Mouse (Mus musculus) spleen, adult 2 months (tissue): ENCODE results near the gene Tfb2m.

Experiments used
- CTCF ChIP-seq: fragments of 200-500 bp; IDR thresholded peaks from 2 replicates; pipeline ENCODE4 v1.5.1; 2011; ENCODE audit warnings: mild to moderate bottlenecking, inconsistent platforms; ENCODE audit not compliant: insufficient read depth, insufficient read length, insufficient replicate concordance; ENCODE audit errors: extremely low read depth
- POLR2A ChIP-seq: fragments of 200-500 bp; IDR thresholded peaks from 2 replicates; pipeline ENCODE4 v1.6.1; 2011; ENCODE audit warnings: low read depth, low read length, inconsistent platforms

- no peak for TF ChIP-seq POLR2A
- no peak for TF ChIP-seq CTCF
Observed at GRCm38 (mm10) chr1:179573650-179574206, 27.7 kb upstream of the Tfb2m start.
